Mouse (Mus musculus) brain, embryonic 18.5 days (tissue): ENCODE data around the gene C130073F10Rik.
"Not testable (repeated sequence)": the region's sequence is repeated elsewhere in the genome, so short reads cannot be mapped to it uniquely, and the experiment has no call there.

Experiments used
- DNase-seq: peaks from one replicate; pipeline ENCODE4 v3.0.0-alpha.2; 2012; ENCODE audit warnings: low read depth, low spot score

C130073F10Rik gene

DNA sequence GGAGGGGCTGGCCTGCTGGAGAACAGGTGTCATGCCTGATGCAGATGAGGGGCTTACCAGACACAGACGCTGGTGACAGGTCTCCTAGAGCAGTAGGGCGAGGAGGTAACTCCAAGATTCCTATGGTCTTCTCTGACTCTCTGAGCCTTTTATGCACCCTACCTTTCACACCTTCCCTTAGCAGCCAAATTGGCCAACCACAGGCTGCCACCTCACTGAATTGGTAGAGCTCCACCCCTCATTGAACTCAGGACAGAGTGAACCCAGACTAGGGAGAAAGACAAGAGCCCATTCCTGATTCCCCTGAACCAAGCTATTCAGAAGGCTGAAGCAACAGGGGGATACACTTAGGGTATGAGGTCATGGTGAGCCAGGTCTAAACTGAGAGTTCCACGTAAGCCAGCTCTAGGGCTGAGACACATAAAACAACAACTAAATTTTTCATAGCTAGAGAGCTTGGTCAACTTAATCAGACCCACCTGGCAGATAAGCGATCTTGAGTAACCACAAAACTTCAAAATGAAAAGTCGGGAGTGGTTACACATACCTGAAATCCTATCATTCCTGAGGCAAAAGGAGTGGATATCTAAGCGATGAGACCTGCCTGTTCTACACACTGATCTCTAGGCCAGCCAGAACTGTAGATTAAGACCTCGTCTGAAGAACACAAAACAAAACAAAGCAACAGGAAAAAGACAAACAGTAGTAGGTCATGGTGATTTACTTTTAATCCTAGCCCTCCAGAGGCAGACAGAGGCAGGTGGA, at the start of gene C130073F10Rik:
C130073F10Rik (minus strand) TSS at position 134 of the 765 bp plus-strand sequence.
- no peak for DNase-seq

GRCm38 (mm10) chr4:101940107-101940506, 46.5 kb upstream of the C130073F10Rik start, which contains the start of gene Gm12794:
TSS of gene Gm12794 (plus strand) at chr4:101940407.
- DNase-seq: not testable (repeated sequence)

GRCm38 (mm10) chr4:101908821-101909220, 15.2 kb upstream of the C130073F10Rik start, which contains the start of gene Gm12800:
TSS of gene Gm12800 (plus strand) at chr4:101909121.
- not testable (repeated sequence) for DNase-seq

DNA sequence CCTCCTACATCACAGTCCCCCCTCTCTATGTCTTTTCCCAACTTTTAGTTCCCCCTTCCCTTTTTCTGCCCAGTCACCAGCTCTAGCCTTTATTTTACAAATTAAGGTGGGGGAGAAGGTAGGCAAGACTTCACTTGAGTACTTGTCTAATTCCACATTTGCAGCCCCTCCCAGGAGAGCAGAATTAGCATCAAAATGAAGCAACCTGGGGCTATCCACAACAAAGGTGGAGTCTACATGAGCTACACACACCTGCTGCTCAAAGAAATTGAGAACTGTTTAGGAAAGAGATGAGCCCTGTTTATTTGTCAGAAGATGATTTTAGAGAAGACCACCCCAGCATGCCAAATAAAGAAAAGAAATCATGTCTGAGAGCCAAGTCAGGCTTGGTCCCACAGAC, 4.2 kb downstream of the C130073F10Rik start:
- DNase-seq: no peak

DNA sequence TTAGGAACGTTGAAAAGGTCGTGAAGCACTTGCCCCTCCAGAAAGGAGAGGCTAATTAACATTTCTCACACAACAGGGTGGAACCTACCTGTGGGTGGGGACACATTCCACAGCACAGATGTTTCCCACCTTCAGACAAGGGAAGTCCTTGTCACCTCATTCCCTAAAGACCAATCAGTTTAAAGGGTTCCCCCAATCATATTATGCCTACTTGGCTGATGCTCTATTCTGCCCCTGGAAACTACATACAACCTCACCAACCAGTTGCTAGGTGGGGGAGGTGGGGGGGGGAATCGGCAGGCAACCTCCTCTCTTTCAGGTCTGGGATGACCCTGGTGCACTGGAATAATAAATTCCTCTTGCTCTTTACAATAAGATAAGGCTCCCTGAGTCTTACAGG, 9.9 kb downstream of the C130073F10Rik start:
- DNase-seq: no peak

DNA sequence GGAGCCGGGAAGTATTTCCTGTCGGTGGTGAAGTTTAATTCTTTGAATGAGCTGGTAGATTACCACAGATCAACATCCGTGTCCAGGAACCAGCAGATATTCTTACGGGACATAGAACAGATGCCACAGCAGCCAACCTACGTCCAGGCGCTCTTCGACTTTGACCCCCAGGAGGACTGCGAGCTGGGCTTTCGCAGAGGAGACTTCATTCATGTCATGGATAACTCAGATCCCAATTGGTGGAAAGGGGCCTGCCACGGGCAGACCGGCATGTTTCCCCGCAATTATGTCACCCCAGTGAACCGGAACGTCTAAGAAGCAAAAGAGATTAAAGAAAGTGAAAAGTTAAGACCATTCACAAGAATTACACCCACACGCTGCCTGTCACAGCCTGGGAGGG, 17.9 kb downstream of the C130073F10Rik start:
- DNase-seq: not testable (repeated sequence)

DNA sequence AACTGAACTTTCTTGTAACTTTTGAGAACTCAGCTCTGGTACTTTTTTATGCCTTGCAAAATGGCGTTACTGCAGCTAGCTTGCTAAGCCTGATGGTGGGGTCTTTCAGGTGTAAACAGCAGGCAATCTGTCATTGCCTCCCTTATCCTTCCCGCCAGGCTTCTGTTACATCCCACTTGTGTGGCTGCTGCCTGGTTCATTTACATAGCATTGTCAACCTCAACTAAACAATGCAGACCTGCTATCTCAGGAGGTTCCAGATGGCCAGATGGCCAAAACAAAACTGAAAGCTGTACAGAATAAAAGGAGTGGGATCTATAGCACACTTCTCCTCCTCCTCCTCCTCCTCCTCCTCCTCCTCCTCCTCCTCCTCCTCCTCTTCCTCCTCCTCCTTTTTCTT, 21.6 kb downstream of the C130073F10Rik start:
- DNase-seq: not testable (repeated sequence)

GRCm38 (mm10) chr4:101862289-101862688, 31.3 kb downstream of the C130073F10Rik start:
- DNase-seq: no peak

- no peak for DNase-seq
Measured at GRCm38 (mm10) chr4:101860873-101861272, 32.7 kb downstream of the C130073F10Rik start.

DNA sequence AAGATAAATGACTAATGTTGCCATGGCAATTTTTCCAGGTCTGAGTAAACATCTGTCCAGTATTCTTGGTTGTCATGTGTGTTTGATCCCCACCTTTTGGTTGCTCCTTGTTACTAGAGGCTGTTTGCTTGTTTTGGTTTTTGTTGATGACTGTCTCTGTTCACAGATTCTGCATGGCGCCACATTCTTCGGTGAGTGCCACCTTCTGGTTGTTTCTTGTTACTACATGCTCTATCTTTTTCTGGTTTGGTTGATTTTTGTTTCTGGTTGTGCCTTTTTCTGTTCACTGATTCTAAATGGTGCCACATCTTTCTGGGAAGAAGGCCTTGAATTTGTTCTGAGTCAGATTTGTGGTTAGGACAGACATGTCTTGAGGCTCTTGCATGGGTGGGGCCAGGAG, 42.7 kb downstream of the C130073F10Rik start:
- DNase-seq: no peak

- DNase-seq: not testable (repeated sequence)
Measured at GRCm38 (mm10) chr4:101843923-101844322, 49.7 kb downstream of the C130073F10Rik start, which contains the start of gene B020004J07Rik. TSS of gene B020004J07Rik (minus strand) at chr4:101844023.
